Comparison of ENCODE assay signal across 19 mouse cellular contexts in genomic region chr6:48414886-48415285, GRCm38 (mm10). TPM values are rescaled to one million over a fixed set of nuclear protein-coding genes. Genes with fewer than 3 reads are reported as not detected.
DNase-seq lines count a peak whose midpoint lies in the region; ATAC-seq and TF ChIP-seq lines count a peak whose summit lies in the region.
"Had no signal": no experiment of that assay in that cellular context is flagged by ENCODE, and none has a peak within 500 bp of the region (broad histone marks: within the 10 kb centered on the region; RNA-seq: fewer than 3 reads in every experiment).

No protein-coding gene starts in this region.

- no peak overlapping the region for H3K4me2 ChIP-seq in liver, postnatal 0 days (ENCODE audit: low read depth, low read length)
- H3K4me2 ChIP-seq in liver, embryonic 11.5 days = no peak overlapping the region
- no peak overlapping the region for H3K4me2 ChIP-seq in hindbrain, postnatal 0 days (ENCODE audit: low read depth, low read length)
- H3K4me2 ChIP-seq: embryonic facial prominence, embryonic 13.5 days; embryonic facial prominence, embryonic 15.5 days; forebrain, embryonic 12.5 days had no signal

- intact Hi-C loops in gastrocnemius, adult 2 months (cut with DNase I) = no loop called here

- TF ChIP-seq CTCF in gastrocnemius, adult 2 months (IDR thresholded peaks at IDR 0.05) = no peak
- no peak for TF ChIP-seq CTCF in liver, postnatal 0 days (IDR thresholded peaks at IDR 0.05; ENCODE audit: low read depth)
- TF ChIP-seq CTCF in hindbrain, postnatal 0 days (IDR thresholded peaks at IDR 0.05; ENCODE audit: low read depth) = no peak

- no peak overlapping the region for H3K9ac ChIP-seq in liver, postnatal 0 days (replicated peaks)
- H3K9ac ChIP-seq in liver, embryonic 11.5 days (ENCODE audit: low read depth, low read length) = no peak overlapping the region
- H3K9ac ChIP-seq in hindbrain, postnatal 0 days (replicated peaks; ENCODE audit: low read length) = no peak overlapping the region
- H3K9ac ChIP-seq: embryonic facial prominence, embryonic 13.5 days; embryonic facial prominence, embryonic 15.5 days; forebrain, embryonic 12.5 days had no signal

- H3K9me3 ChIP-seq in liver, postnatal 0 days (ENCODE audit: low read length) = no peaks in the 10 kb centered on the region
- no peaks in the 10 kb centered on the region for H3K9me3 ChIP-seq in liver, embryonic 11.5 days (ENCODE audit: control insufficient read depth, low read length)
- no peaks in the 10 kb centered on the region for H3K9me3 ChIP-seq in limb, embryonic 10.5 days (replicated peaks)
- H3K9me3 ChIP-seq in hindbrain, postnatal 0 days (ENCODE audit: low read length) = no peaks in the 10 kb centered on the region
- H3K9me3 ChIP-seq: embryonic facial prominence, embryonic 13.5 days; embryonic facial prominence, embryonic 15.5 days; forebrain, embryonic 10.5 days; forebrain, embryonic 12.5 days had no signal

- no peaks in the 10 kb centered on the region for H3K27me3 ChIP-seq in liver, postnatal 0 days (ENCODE audit: insufficient read depth, low read length)
- no peaks in the 10 kb centered on the region for H3K27me3 ChIP-seq in liver, embryonic 11.5 days (replicated peaks; ENCODE audit: control insufficient read depth, insufficient read depth, low read length)
- no peaks in the 10 kb centered on the region for H3K27me3 ChIP-seq in limb, embryonic 10.5 days (ENCODE audit: low read depth, poor library complexity, severe bottlenecking)
- H3K27me3 ChIP-seq in hindbrain, postnatal 0 days (ENCODE audit: insufficient read depth, low read length) = no peaks in the 10 kb centered on the region
- H3K27me3 ChIP-seq: embryonic facial prominence, embryonic 13.5 days; embryonic facial prominence, embryonic 15.5 days; forebrain, embryonic 12.5 days had no signal

- no peaks in the 10 kb centered on the region; the same call in none of the 2 replicates for H3K36me3 ChIP-seq in liver, postnatal 0 days (replicated peaks; ENCODE audit: insufficient read depth, low read length)
- H3K36me3 ChIP-seq in liver, embryonic 11.5 days (ENCODE audit: control insufficient read depth, insufficient read depth, low read length) = peaks cover 13% of the 10 kb centered on the region; the same call in 1 of the 2 replicates
- peaks cover 92% of the 10 kb centered on the region for H3K36me3 ChIP-seq in limb, embryonic 10.5 days
- H3K36me3 ChIP-seq in hindbrain, postnatal 0 days (ENCODE audit: insufficient read depth, low read length) = peaks cover 73% of the 10 kb centered on the region

- WGBS in liver, postnatal 0 days (ENCODE audit: insufficient replicate concordance) = 81% methylated on average over 1 of the region's 1 CpGs
- 77% methylated on average over 1 of the region's 1 CpGs for WGBS in liver, embryonic 11.5 days
- 91% methylated on average over 1 of the region's 1 CpGs for WGBS in limb, embryonic 10.5 days
- 95% methylated on average over 1 of the region's 1 CpGs for WGBS in hindbrain, postnatal 0 days

- no peak for ATAC-seq in liver, postnatal 0 days
- no peak for ATAC-seq in liver, embryonic 11.5 days (replicated peaks; ENCODE audit: low FRiP score)
- no peak for ATAC-seq in hindbrain, postnatal 0 days
- ATAC-seq: forebrain, embryonic 14.5 days; forebrain, embryonic 16.5 days had no signal

- no peak for TF ChIP-seq EP300 in liver, postnatal 0 days (IDR thresholded peaks at IDR 0.05; ENCODE audit: low read depth)

- H3K4me3 ChIP-seq in gastrocnemius, adult 2 months = no peak overlapping the region
- no peak overlapping the region for H3K4me3 ChIP-seq in liver, postnatal 0 days (ENCODE audit: low read depth, low read length)
- no peak overlapping the region for H3K4me3 ChIP-seq in liver, embryonic 11.5 days (ENCODE audit: low read depth, low read length)
- no peak overlapping the region for H3K4me3 ChIP-seq in limb, embryonic 10.5 days
- H3K4me3 ChIP-seq in hindbrain, postnatal 0 days (ENCODE audit: low read length) = no peak overlapping the region
- H3K4me3 ChIP-seq: embryonic facial prominence, embryonic 13.5 days; embryonic facial prominence, embryonic 15.5 days; erythroblast, embryonic 14.5 days; forebrain, embryonic 10.5 days; forebrain, embryonic 12.5 days had no signal

- H3K27ac ChIP-seq in gastrocnemius, adult 2 months = no peak overlapping the region
- no peak overlapping the region for H3K27ac ChIP-seq in liver, postnatal 0 days (ENCODE audit: low read depth)
- H3K27ac ChIP-seq in liver, embryonic 11.5 days (ENCODE audit: low read depth, low read length) = no peak overlapping the region
- H3K27ac ChIP-seq in limb, embryonic 10.5 days = no peak overlapping the region
- no peak overlapping the region for H3K27ac ChIP-seq in hindbrain, postnatal 0 days
- H3K27ac ChIP-seq: embryonic facial prominence, embryonic 13.5 days; embryonic facial prominence, embryonic 15.5 days; forebrain, embryonic 10.5 days; forebrain, embryonic 12.5 days had no signal

- peak; percentile 4 for DNase-seq in gastrocnemius, adult 2 months
- DNase-seq in gastrocnemius, postnatal 4 days (ENCODE audit: low spot score in 2 of 2) = no peak
- peak; percentile 9 for DNase-seq in liver, postnatal 0 days
- DNase-seq in liver, embryonic 11.5 days (ENCODE audit: low spot score) = no peak
- DNase-seq in limb, embryonic 10.5 days (ENCODE audit: low spot score) = peak; percentile 15
- no peak for DNase-seq in hindbrain, postnatal 0 days (ENCODE audit: low spot score)
- DNase-seq: cerebellum, adult 11 months; cerebellum, adult 9-10 months; cerebellum, postnatal 10 days; embryo, embryonic 11 days had no signal

- no peaks in the 10 kb centered on the region for H3K4me1 ChIP-seq in liver, postnatal 0 days (ENCODE audit: insufficient read depth)
- H3K4me1 ChIP-seq in liver, embryonic 11.5 days (replicated peaks; ENCODE audit: control insufficient read depth, insufficient read depth, low read length) = no peaks in the 10 kb centered on the region
- H3K4me1 ChIP-seq in limb, embryonic 10.5 days = no peaks in the 10 kb centered on the region
- no peaks in the 10 kb centered on the region for H3K4me1 ChIP-seq in hindbrain, postnatal 0 days (ENCODE audit: insufficient read depth, low read length)
- H3K4me1 ChIP-seq: embryonic facial prominence, embryonic 13.5 days; embryonic facial prominence, embryonic 15.5 days; forebrain, embryonic 10.5 days; forebrain, embryonic 12.5 days had no signal

RNA-seq across cellular contexts. Expression of gene Krba1, which starts 19.5 kb away (rescaled TPM):
- 10 to 100 TPM; 18.7 to 21.0 TPM for total RNA-seq in gastrocnemius, adult 2 months (2021)
- total RNA-seq in gastrocnemius, postnatal 4 days (2021) = 10 to 100 TPM; 16.6 to 19.7 TPM
- 1.9 and 2.2 TPM in 2 replicates for polyA plus RNA-seq in liver, postnatal 0 days (2015; fragmentation: Nextera tagmentation; extraction: Ambion mirVana)
- 7.8 and 10.1 TPM in 2 replicates for polyA plus RNA-seq in liver, embryonic 11.5 days (2014; fragmentation: Nextera tagmentation; extraction: Ambion mirVana)
- 28.3 and 33.4 TPM in 2 replicates for polyA plus RNA-seq in limb, embryonic 10.5 days (2016; fragmentation: Nextera tagmentation; extraction: Ambion mirVana)
- total RNA-seq in hindbrain, postnatal 0 days (2014; rRNA removed) = 38.4 and 49.8 TPM in 2 replicates
- polyA plus RNA-seq in hindbrain, postnatal 0 days (2015; fragmentation: Nextera tagmentation; extraction: Ambion mirVana) = 19.1 and 20.5 TPM in 2 replicates

RNA-seq across cellular contexts. Expression of gene Zfp467, which starts 30.7 kb away (rescaled TPM):
- total RNA-seq in gastrocnemius, adult 2 months (2021) = 10 to 100 TPM; 45.4 to 52.3 TPM
- total RNA-seq in gastrocnemius, postnatal 4 days (2021) = 10 to 100 TPM; 14.3 to 19.7 TPM
- polyA plus RNA-seq in liver, postnatal 0 days (2015; fragmentation: Nextera tagmentation; extraction: Ambion mirVana) = 4.9 TPM in 2 replicates
- 5.3 and 6.9 TPM in 2 replicates for polyA plus RNA-seq in liver, embryonic 11.5 days (2014; fragmentation: Nextera tagmentation; extraction: Ambion mirVana)
- 11.0 and 19.6 TPM in 2 replicates for polyA plus RNA-seq in limb, embryonic 10.5 days (2016; fragmentation: Nextera tagmentation; extraction: Ambion mirVana)
- total RNA-seq in hindbrain, postnatal 0 days (2014; rRNA removed) = 27.5 and 61.1 TPM in 2 replicates
- 39.1 and 39.4 TPM in 2 replicates for polyA plus RNA-seq in hindbrain, postnatal 0 days (2015; fragmentation: Nextera tagmentation; extraction: Ambion mirVana)

RNA-seq across cellular contexts. Expression of gene Sspo, which starts 33.1 kb away (rescaled TPM):
- under 1 TPM; 0.50 to 0.69 TPM for total RNA-seq in gastrocnemius, adult 2 months (2021)
- under 1 TPM; 0.34 to 0.44 TPM for total RNA-seq in gastrocnemius, postnatal 4 days (2021)
- polyA plus RNA-seq in liver, postnatal 0 days (2015; fragmentation: Nextera tagmentation; extraction: Ambion mirVana) = 0.01 and 0.06 TPM in 2 replicates
- 0.05 and 0.16 TPM in 2 replicates for polyA plus RNA-seq in liver, embryonic 11.5 days (2014; fragmentation: Nextera tagmentation; extraction: Ambion mirVana)
- polyA plus RNA-seq in limb, embryonic 10.5 days (2016; fragmentation: Nextera tagmentation; extraction: Ambion mirVana) = 0.20 and 0.45 TPM in 2 replicates
- 0.73 and 0.86 TPM in 2 replicates for total RNA-seq in hindbrain, postnatal 0 days (2014; rRNA removed)
- 0.10 and 0.38 TPM in 2 replicates for polyA plus RNA-seq in hindbrain, postnatal 0 days (2015; fragmentation: Nextera tagmentation; extraction: Ambion mirVana)
- total RNA-seq: common myeloid progenitor, adult 5-6 weeks; MEL had no signal
- polyA plus RNA-seq: erythroblast, embryonic 14.5 days had no signal

Comparison
In these comparisons a context has a peak if more than half of its experiments do, and no peak if none do; other contexts are left out.
1. DNase-seq: peak in gastrocnemius, adult 2 months (single experiment), liver, postnatal 0 days (single experiment) and limb, embryonic 10.5 days (single experiment); none in gastrocnemius, postnatal 4 days (0 of 2), liver, embryonic 11.5 days (single experiment) and hindbrain, postnatal 0 days (single experiment).